Mouse (Mus musculus): ENCODE measurements around the gene Speg. TPM values are rescaled to one million over a fixed set of nuclear protein-coding genes. Genes with fewer than 3 reads are reported as not detected.

Gene Speg
- polyA plus RNA-seq, 1 experiment from 2014 or later: 16.7 TPM

DNA sequence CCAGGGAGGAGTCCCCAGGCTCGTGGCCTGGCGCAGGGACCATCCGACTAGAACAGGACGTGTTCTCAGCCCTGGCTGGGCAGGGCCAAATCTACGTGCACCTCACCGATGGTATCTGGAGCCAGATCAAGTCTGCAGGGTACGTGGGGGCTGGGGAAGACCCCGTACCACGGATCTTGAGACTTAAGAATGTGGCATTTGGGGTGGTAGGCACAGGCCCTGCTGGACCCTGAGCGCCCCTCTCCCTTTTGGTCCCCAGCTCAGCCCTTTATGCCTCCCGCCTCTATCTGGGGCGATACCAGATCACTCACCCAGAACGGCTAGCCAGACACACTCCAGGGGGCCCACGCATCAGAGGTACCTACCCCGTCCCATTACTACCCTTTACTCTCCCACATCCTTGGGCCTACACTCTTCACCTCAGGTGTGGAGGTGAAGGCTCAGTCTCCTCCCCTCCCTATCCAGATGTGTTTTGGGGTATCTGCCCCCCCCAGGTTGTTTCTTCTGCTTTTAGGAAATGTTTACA is 66.4 kb downstream of the Speg start:
- no peak overlapping the region for H3K9ac ChIP-seq (replicated peaks; ENCODE audit: low read length)
- H3K27ac ChIP-seq (replicated peaks; ENCODE audit: low read depth, low read length): no peak overlapping the region
- no peaks in the 10 kb centered on the region for H3K9me3 ChIP-seq (replicated peaks; ENCODE audit: control insufficient read depth, low read length)
- 83% methylated on average over 15 of the region's 15 CpGs for WGBS
- H3K4me2 ChIP-seq (ENCODE audit: low read depth, low read length): no peak overlapping the region
- no peak for DNase-seq (ENCODE audit: low spot score)
- no peak overlapping the region for H3K4me3 ChIP-seq (ENCODE audit: low read depth, low read length)
- H3K4me1 ChIP-seq (ENCODE audit: control insufficient read depth, insufficient read depth, low read length): peaks cover 15% of the 10 kb centered on the region
- H3K27me3 ChIP-seq (ENCODE audit: control insufficient read depth, insufficient read depth, low read length): no peaks in the 10 kb centered on the region
- H3K36me3 ChIP-seq (replicated peaks; ENCODE audit: control insufficient read depth, insufficient read depth, low read depth, low read length): no peaks in the 10 kb centered on the region
- no peak for ATAC-seq (replicated peaks; ENCODE audit: insufficient number of reproducible peaks, low FRiP score, low TSS enrichment, low read depth)

DNA sequence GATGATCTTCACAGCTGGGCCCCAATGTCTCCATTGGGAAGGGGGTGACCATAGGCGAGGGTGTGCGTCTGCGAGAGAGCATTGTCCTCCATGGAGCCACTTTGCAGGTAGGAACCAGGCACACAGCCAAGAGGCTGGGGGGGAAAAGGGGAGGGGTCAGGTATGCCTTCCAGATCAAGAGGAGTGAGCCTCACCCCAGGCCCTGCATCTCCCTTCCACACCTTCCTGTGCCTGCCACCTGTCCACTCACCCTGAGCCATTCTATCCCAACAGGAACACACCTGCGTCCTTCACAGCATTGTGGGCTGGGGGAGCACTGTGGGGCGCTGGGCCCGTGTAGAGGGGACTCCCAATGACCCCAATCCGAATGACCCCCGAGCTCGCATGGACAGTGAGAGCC is 67.1 kb downstream of the Speg start:
- WGBS: 82% methylated on average over 9 of the region's 9 CpGs
- no peak for DNase-seq (ENCODE audit: low spot score)
- Histone ChIP-seq H3K4me3 (ENCODE audit: low read depth, low read length) (no peak overlapping the region), H3K9me3 (replicated peaks; ENCODE audit: control insufficient read depth, low read length) (no peaks in the 10 kb centered on the region), H3K36me3 (replicated peaks; ENCODE audit: control insufficient read depth, insufficient read depth, low read depth, low read length) (no peaks in the 10 kb centered on the region), H3K4me2 (ENCODE audit: low read depth, low read length) (no peak overlapping the region), H3K27me3 (ENCODE audit: control insufficient read depth, insufficient read depth, low read length) (no peaks in the 10 kb centered on the region), H3K9ac (replicated peaks; ENCODE audit: low read length) (no peak overlapping the region), H3K27ac (replicated peaks; ENCODE audit: low read depth, low read length) (no peak overlapping the region), H3K4me1 (ENCODE audit: control insufficient read depth, insufficient read depth, low read length) (peaks cover 14% of the 10 kb centered on the region)
- no peak for ATAC-seq (replicated peaks; ENCODE audit: insufficient number of reproducible peaks, low FRiP score, low TSS enrichment, low read depth)

DNA sequence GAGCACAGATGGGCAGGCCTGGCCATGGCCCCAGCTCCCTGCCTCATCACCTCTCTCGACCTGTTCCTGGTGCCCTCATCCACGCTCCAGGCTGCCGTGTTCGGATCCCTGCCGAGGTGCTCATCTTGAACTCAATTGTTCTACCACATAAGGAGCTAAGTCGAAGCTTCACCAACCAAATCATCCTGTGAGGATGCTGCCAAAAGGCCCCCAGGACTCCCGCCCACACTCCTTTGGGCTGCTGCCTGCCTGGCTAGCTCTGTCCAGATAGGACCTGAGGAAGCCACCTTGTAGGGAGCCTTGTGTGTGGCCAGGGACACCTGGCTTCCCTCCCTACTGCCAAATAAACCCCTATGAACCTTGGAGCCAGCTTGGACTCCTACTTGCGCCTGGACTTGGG is 67.7 kb downstream of the Speg start:
- H3K4me3 ChIP-seq (ENCODE audit: low read depth, low read length): no peak overlapping the region

DNA sequence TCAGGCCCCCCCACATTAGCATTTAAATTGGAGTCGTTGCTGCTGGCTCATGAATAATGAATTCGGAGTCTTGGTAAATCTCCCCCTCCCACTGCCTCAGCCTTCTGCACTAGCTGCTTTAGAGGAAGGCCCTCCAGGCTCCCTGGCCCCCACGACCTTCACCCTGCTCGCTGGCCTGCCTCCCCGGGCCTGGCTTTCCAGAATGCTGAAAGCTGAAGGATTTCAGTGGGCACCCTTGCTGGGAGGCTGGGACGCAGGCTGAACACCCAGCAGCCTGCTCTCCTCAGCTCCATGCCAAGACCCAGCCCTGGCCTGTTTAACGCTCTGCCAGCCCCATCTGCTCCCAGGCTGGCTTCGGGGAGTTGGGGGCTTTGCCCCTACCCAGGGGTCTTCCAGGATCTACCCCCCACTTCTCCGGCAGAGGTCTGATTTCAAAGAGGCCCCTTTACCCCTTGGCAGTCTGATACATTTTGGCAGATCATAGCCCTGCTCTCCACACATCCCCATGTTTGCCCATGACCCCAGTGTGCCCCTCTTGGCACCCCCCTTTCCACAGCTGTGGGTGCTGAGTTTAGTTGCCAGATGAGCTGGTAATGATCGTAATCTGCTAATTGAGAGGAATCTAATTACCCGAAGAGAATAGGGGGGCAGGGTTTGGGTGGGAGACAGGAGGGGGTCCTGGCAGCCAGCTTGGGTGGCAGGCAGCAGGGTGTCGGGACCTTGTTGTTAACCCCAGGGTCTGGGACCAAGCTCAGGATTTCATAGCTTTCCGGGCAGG is 68.3 kb downstream of the Speg start:
- ATAC-seq (replicated peaks; ENCODE audit: insufficient number of reproducible peaks, low FRiP score, low TSS enrichment, low read depth) (no peak), DNase-seq (ENCODE audit: low spot score) (no peak)
- H3K4me3 ChIP-seq (ENCODE audit: low read depth, low read length): no peak overlapping the region
- H3K9ac ChIP-seq (replicated peaks; ENCODE audit: low read length): no peak overlapping the region; the same call in 1 of the 2 replicates
- 0 out of 2 replicates have a peak overlapping the region, but pooled peaks have one; percentile 13 for H3K27ac ChIP-seq (replicated peaks; ENCODE audit: low read depth, low read length)
- H3K9me3 ChIP-seq (replicated peaks; ENCODE audit: control insufficient read depth, low read length): no peaks in the 10 kb centered on the region
- 14% methylated on average over 13 of the region's 13 CpGs for WGBS
- H3K4me1 ChIP-seq (ENCODE audit: control insufficient read depth, insufficient read depth, low read length): peaks cover 20% of the 10 kb centered on the region
- no peak overlapping the region for H3K4me2 ChIP-seq (ENCODE audit: low read depth, low read length)
- H3K36me3 ChIP-seq (replicated peaks; ENCODE audit: control insufficient read depth, insufficient read depth, low read depth, low read length): no peaks in the 10 kb centered on the region
- 0 out of 2 replicates have a peak, but pooled peaks cover 2% of the 10 kb centered on the region for H3K27me3 ChIP-seq (ENCODE audit: control insufficient read depth, insufficient read depth, low read length)

More for the DNA sequence above, 67.7 kb downstream of the Speg start:
- no peak overlapping the region for H3K27ac ChIP-seq (replicated peaks; ENCODE audit: low read depth, low read length)
- ATAC-seq (replicated peaks; ENCODE audit: insufficient number of reproducible peaks, low FRiP score, low TSS enrichment, low read depth) (no peak), DNase-seq (ENCODE audit: low spot score) (no peak)
- WGBS: 42% methylated on average over 8 of the region's 8 CpGs
- H3K9ac ChIP-seq (replicated peaks; ENCODE audit: low read length): no peak overlapping the region
- H3K36me3 ChIP-seq (replicated peaks; ENCODE audit: control insufficient read depth, insufficient read depth, low read depth, low read length): no peaks in the 10 kb centered on the region
- no peaks in the 10 kb centered on the region for H3K27me3 ChIP-seq (ENCODE audit: control insufficient read depth, insufficient read depth, low read length)
- no peak overlapping the region for H3K4me2 ChIP-seq (ENCODE audit: low read depth, low read length)
- H3K4me1 ChIP-seq (ENCODE audit: control insufficient read depth, insufficient read depth, low read length): peaks cover 18% of the 10 kb centered on the region
- H3K9me3 ChIP-seq (replicated peaks; ENCODE audit: control insufficient read depth, low read length): no peaks in the 10 kb centered on the region

DNA sequence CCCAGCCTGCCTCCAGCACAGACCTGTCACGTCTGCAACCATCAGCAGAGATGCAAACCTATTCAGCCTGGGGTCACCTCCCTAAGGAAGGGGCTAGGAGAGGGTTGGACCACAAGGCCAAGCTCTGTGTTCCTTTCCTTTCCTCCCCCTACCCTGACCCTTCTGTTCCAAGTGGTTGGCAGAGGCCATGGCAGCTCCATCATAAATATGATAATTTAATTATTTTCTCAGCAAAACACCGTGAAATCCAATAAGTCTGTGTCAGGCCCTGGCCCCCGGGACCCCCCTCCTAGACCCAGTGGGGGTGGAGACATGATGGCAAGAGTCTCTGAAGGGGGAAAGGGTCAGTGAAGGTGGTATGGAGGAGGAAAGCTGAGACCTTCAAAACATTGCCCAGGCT is 69.1 kb downstream of the Speg start:
- DNase-seq (ENCODE audit: low spot score) (no peak), ATAC-seq (replicated peaks; ENCODE audit: insufficient number of reproducible peaks, low FRiP score, low TSS enrichment, low read depth) (no peak)
- no peaks in the 10 kb centered on the region for H3K36me3 ChIP-seq (replicated peaks; ENCODE audit: control insufficient read depth, insufficient read depth, low read depth, low read length)
- H3K27ac ChIP-seq (replicated peaks; ENCODE audit: low read depth, low read length): 0 out of 2 replicates have a peak overlapping the region, but pooled peaks have one; percentile 13
- WGBS: 15% methylated on average over 3 of the region's 3 CpGs
- H3K4me1 ChIP-seq (ENCODE audit: control insufficient read depth, insufficient read depth, low read length): peaks cover 25% of the 10 kb centered on the region
- H3K4me2 ChIP-seq (ENCODE audit: low read depth, low read length): no peak overlapping the region; the same call in 1 of the 2 replicates
- peaks cover 6% of the 10 kb centered on the region for H3K27me3 ChIP-seq (ENCODE audit: control insufficient read depth, insufficient read depth, low read length)
- no peak overlapping the region for H3K9ac ChIP-seq (replicated peaks; ENCODE audit: low read length)
- H3K9me3 ChIP-seq (replicated peaks; ENCODE audit: control insufficient read depth, low read length): no peaks in the 10 kb centered on the region
- no peak overlapping the region for H3K4me3 ChIP-seq (ENCODE audit: low read depth, low read length)

DNA sequence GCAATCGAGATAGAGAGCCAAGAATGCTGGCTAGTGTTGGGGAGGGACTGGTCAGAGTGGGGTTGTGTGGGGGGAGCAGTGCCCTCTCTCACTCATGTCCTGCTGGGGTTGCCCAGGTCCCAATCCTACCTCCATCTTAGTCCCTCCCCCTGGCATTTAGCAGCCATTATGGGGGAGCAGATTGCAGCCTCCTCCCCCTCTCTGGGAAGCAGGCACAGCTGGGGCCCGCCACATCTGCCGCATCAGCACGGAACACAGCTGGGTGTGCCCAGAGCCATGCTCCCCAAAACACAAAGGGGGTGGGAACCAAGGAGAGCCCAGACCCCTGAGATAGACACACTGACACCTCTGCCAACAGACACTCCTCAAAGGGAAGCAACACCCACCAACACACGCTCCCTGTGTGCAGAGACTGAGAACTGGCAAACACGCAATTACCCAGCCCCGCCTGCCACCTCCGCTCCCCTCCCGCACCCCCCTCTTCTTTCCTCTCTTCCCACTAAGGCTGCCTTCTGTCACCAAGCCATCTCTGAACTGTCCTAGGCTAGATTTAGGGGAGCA is 70.1 kb downstream of the Speg start:
- ATAC-seq (replicated peaks; ENCODE audit: insufficient number of reproducible peaks, low FRiP score, low TSS enrichment, low read depth) (no peak), DNase-seq (ENCODE audit: low spot score) (no peak)
- no peaks in the 10 kb centered on the region for H3K36me3 ChIP-seq (replicated peaks; ENCODE audit: control insufficient read depth, insufficient read depth, low read depth, low read length)
- H3K4me3 ChIP-seq (ENCODE audit: low read depth, low read length): no peak overlapping the region
- H3K27me3 ChIP-seq (ENCODE audit: control insufficient read depth, insufficient read depth, low read length): peaks cover 12% of the 10 kb centered on the region
- peaks cover 35% of the 10 kb centered on the region for H3K4me1 ChIP-seq (ENCODE audit: control insufficient read depth, insufficient read depth, low read length)
- H3K9ac ChIP-seq (replicated peaks; ENCODE audit: low read length): no peak overlapping the region
- 20% methylated on average over 9 of the region's 9 CpGs for WGBS
- no peaks in the 10 kb centered on the region for H3K9me3 ChIP-seq (replicated peaks; ENCODE audit: control insufficient read depth, low read length)
- H3K4me2 ChIP-seq (ENCODE audit: low read depth, low read length): no peak overlapping the region
- no peak overlapping the region for H3K27ac ChIP-seq (replicated peaks; ENCODE audit: low read depth, low read length)

DNA sequence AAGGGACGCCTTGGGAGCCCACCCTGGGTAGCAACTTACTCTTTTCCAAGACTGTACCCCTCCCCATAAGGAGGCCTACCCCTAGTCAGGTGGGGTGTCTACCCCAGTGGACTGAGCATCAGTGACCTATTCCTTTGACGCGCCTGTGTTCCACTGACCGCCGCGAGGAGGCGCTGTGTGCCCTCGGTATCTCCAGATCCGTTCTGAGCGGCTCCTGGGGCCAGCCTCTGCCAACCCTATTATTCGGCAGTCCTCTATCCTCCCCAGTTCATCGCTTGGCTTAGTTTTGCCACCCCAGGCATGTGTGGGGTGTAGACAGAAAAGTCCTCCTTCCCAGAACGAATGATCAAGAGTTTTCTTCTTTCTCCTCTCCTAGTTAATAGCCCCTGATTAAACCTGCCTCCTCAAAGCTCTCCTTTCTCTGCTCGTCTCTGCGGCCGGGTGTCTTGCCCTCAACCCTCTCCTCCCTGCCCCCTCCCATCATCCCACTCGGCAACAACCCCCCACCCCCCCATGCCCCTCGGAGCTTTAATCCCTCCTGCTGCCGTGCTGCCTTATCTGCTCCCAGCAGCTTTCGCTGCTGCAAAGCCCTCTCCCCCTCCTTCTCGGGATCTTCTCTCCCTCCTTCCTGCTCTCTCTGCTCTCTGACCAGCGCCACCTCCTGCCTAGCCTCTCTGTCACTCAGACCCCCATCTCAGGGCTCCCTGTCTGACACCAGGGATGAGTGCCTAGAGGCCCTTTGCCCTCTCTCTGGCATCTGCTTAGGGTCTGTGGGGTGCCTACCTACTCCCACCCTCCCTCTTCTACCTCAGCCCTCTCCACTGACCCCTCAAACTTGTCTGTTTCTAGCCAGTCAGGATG is 70.9 kb downstream of the Speg start:
- under 1% methylated on average over 22 of the region's 22 CpGs for WGBS
- peaks cover 41% of the 10 kb centered on the region for H3K4me1 ChIP-seq (ENCODE audit: control insufficient read depth, insufficient read depth, low read length)
- no peaks in the 10 kb centered on the region for H3K36me3 ChIP-seq (replicated peaks; ENCODE audit: control insufficient read depth, insufficient read depth, low read depth, low read length)
- no peak overlapping the region for H3K4me3 ChIP-seq (ENCODE audit: low read depth, low read length)
- H3K9me3 ChIP-seq (replicated peaks; ENCODE audit: control insufficient read depth, low read length): no peaks in the 10 kb centered on the region
- ATAC-seq (replicated peaks; ENCODE audit: insufficient number of reproducible peaks, low FRiP score, low TSS enrichment, low read depth): 0 out of 2 replicates have a peak, but pooled peaks have one; percentile 2
- H3K4me2 ChIP-seq (ENCODE audit: low read depth, low read length): peak overlapping the region; percentile 0
- H3K9ac ChIP-seq (replicated peaks; ENCODE audit: low read length): no peak overlapping the region; the same call in 1 of the 2 replicates
- peak overlapping the region; percentile 10; the same call in 1 of the 2 replicates for H3K27ac ChIP-seq (replicated peaks; ENCODE audit: low read depth, low read length)
- peak; percentile 87 for DNase-seq (ENCODE audit: low spot score)
- H3K27me3 ChIP-seq (ENCODE audit: control insufficient read depth, insufficient read depth, low read length): peaks cover 19% of the 10 kb centered on the region

Measured in embryonic facial prominence, embryonic 11.5 days (tissue).